Mouse (Mus musculus) ES-Bruce4 (cell line): Measurements from ENCODE around the gene Bcl9l. TPM values are rescaled to one million over a fixed set of nuclear protein-coding genes. Genes with fewer than 3 reads are reported as not detected.

Experiments used
- H3K27ac ChIP-seq: 2 replicates; pipeline ENCODE4 v1.5.1; 2012; ENCODE audit warnings: low read length, inconsistent platforms; ENCODE audit not compliant: insufficient read depth
- H3K27me3 ChIP-seq: 2 replicates; pipeline ENCODE4 v1.6.1; 2012; ENCODE audit warnings: mild to moderate bottlenecking, low read length, inconsistent platforms; ENCODE audit not compliant: control insufficient read depth, poor library complexity, insufficient read depth, severe bottlenecking
- H3K36me3 ChIP-seq: 2 replicates; pipeline ENCODE4 v1.6.1; 2012; ENCODE audit warnings: inconsistent platforms, mild to moderate bottlenecking, low read length, moderate library complexity; ENCODE audit not compliant: control insufficient read depth, poor library complexity, insufficient read depth, severe bottlenecking
- H3K4me1 ChIP-seq: one replicate; pipeline ENCODE4 v1.8.1; 2011; ENCODE audit warnings: low read length; ENCODE audit not compliant: control insufficient read depth, insufficient read depth
- H3K4me3 ChIP-seq: 2 replicates; pipeline ENCODE4 v1.5.1; 2011; ENCODE audit warnings: low read depth, mild to moderate bottlenecking, low read length
- H3K9ac ChIP-seq: 2 replicates; pipeline ENCODE4 v1.6.1; 2012; ENCODE audit warnings: low read depth, mild to moderate bottlenecking, inconsistent platforms; ENCODE audit not compliant: poor library complexity, severe bottlenecking
- H3K9me3 ChIP-seq: replicated peaks from 2 replicates; pipeline ENCODE4 v1.6.1; 2012; ENCODE audit warnings: mild to moderate bottlenecking, low read length, inconsistent platforms; ENCODE audit not compliant: control insufficient read depth, poor library complexity, insufficient read depth, severe bottlenecking
- CTCF ChIP-seq: IDR thresholded peaks from one replicate; pipeline ENCODE4 v1.8.1; 2011; ENCODE audit warnings: low read depth, low read length
- EP300 ChIP-seq: IDR thresholded peaks from 2 replicates; pipeline ENCODE4 v1.6.1; 2011; ENCODE audit warnings: low read depth, low read length; ENCODE audit not compliant: insufficient read depth
- POLR2A ChIP-seq: IDR thresholded peaks from one replicate; pipeline ENCODE4 v1.8.1; 2011; ENCODE audit warnings: low read length; ENCODE audit not compliant: insufficient read depth
- polyA plus RNA-seq: library from polyadenylated mRNA; stranded (reverse); fragments of >200 nt; gene quantifications from 2 replicates; pipeline ENCODE4 v1.2.4, GENCODE M21; 2011; ENCODE audit warnings: low read depth; ENCODE audit not compliant: missing spikeins, insufficient read depth, insufficient read length

Bcl9l gene
- polyA plus RNA-seq, 1 experiment: 22.6 TPM

- H3K27ac ChIP-seq: peak within 1 kb of the TSS; percentile 59
- peak; percentile 68 for TF ChIP-seq CTCF
- no peak for TF ChIP-seq POLR2A
- H3K9me3 ChIP-seq: no peaks in the 10 kb centered on the region
- H3K9ac ChIP-seq: peak within 1 kb of the TSS; percentile 22; the same call in 1 of the 2 replicates
- H3K4me1 ChIP-seq: peaks cover 4% of the 10 kb centered on the region
- H3K36me3 ChIP-seq: no peaks in the 10 kb centered on the region
- H3K4me3 ChIP-seq: peak within 1 kb of the TSS; percentile 59
- H3K27me3 ChIP-seq: no peaks in the 10 kb centered on the region
Observed at GRCm38 (mm10) chr9:44454891-44455220, 27.8 kb upstream of the Bcl9l start, which contains the start of gene Upk2. TSS of gene Upk2 (minus strand) at chr9:44454976.

- TF ChIP-seq POLR2A (no peak), EP300 (no peak), CTCF (no peak)
- Histone ChIP-seq H3K9me3 (no peaks in the 10 kb centered on the region), H3K9ac (no peak overlapping the region), H3K36me3 (no peaks in the 10 kb centered on the region), H3K4me1 (peaks cover 4% of the 10 kb centered on the region), H3K27me3 (no peaks in the 10 kb centered on the region), H3K27ac (no peak overlapping the region), H3K4me3 (no peak overlapping the region)
Observed at GRCm38 (mm10) chr9:44457035-44457742, 25.4 kb upstream of the Bcl9l start.

- Histone ChIP-seq H3K4me3 (no peak overlapping the region), H3K27ac (no peak overlapping the region), H3K27me3 (no peaks in the 10 kb centered on the region), H3K36me3 (no peaks in the 10 kb centered on the region), H3K4me1 (no peaks in the 10 kb centered on the region), H3K9me3 (no peaks in the 10 kb centered on the region), H3K9ac (no peak overlapping the region)
- TF ChIP-seq EP300: no peak
- no peak for TF ChIP-seq CTCF
- no peak for TF ChIP-seq POLR2A
Observed at GRCm38 (mm10) chr9:44461950-44462349, 20.7 kb upstream of the Bcl9l start.

- H3K9me3 ChIP-seq: no peaks in the 10 kb centered on the region
- H3K27me3 ChIP-seq: no peaks in the 10 kb centered on the region
- TF ChIP-seq POLR2A (no peak), CTCF (no peak), EP300 (no peak)
- no peaks in the 10 kb centered on the region for H3K4me1 ChIP-seq
- H3K27ac ChIP-seq: no peak overlapping the region
- no peaks in the 10 kb centered on the region for H3K36me3 ChIP-seq
- no peak overlapping the region for H3K9ac ChIP-seq
- no peak overlapping the region for H3K4me3 ChIP-seq
Observed at GRCm38 (mm10) chr9:44468224-44468623, 14.4 kb upstream of the Bcl9l start.

- TF ChIP-seq EP300 (no peak), CTCF (no peak), POLR2A (no peak)
- no peaks in the 10 kb centered on the region for H3K27me3 ChIP-seq
Observed at GRCm38 (mm10) chr9:44468800-44469199, 13.8 kb upstream of the Bcl9l start.

GRCm38 (mm10) chr9:44473184-44473583, 9.4 kb upstream of the Bcl9l start:
- H3K36me3 ChIP-seq: no peaks in the 10 kb centered on the region
- H3K4me3 ChIP-seq: no peak overlapping the region
- H3K4me1 ChIP-seq: no peaks in the 10 kb centered on the region
- H3K27me3 ChIP-seq: no peaks in the 10 kb centered on the region
- TF ChIP-seq EP300 (no peak), POLR2A (no peak), CTCF (no peak)
- no peak overlapping the region for H3K27ac ChIP-seq
- no peak overlapping the region for H3K9ac ChIP-seq
- H3K9me3 ChIP-seq: no peaks in the 10 kb centered on the region

More at GRCm38 (mm10) chr9:44468800-44469199, 13.8 kb upstream of the Bcl9l start:
- Histone ChIP-seq H3K4me1 (no peaks in the 10 kb centered on the region), H3K9me3 (no peaks in the 10 kb centered on the region), H3K36me3 (no peaks in the 10 kb centered on the region), H3K27ac (no peak overlapping the region), H3K4me3 (no peak overlapping the region), H3K9ac (no peak overlapping the region)
